Mouse (Mus musculus) cerebellum, postnatal 36 days (tissue): ENCODE results near the gene Plod1.

Source experiments
- DNase-seq, 2 experiments: peaks; one replicate each; pipeline ENCODE4 v3.0.0; 2021 to 2022; ENCODE audit warnings: mixed read lengths in 2 of 2

The Plod1 gene

DNA sequence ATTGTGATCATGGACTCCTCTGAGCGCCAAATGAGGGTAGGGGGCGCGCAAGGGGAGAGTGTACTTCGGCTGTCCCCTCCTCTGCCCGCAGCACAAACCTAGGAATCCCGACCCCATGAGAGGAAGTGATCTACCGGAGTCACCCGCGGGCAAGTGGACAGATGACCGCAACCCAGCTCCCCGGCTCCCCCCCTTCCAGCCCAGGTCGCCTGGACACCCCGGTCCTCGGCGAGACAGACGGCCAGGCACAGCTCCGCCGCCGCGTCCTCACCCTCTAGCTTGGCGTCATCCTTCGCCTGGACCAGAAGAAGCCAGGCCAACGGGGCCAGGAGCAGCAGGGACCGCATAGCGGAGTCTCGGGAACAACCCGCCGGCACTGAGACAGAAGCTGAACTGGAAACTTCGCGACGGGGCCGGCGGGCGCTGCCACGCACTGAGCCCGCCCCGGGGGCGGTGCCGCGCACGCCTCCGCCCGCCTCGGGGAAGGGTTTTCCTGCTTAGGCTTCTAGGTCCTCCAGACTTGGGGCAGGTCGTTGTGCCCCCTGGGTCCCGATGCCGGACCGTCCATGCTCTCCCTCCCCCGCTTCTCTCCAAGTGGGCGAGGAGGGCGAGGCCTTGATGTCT is at the start of gene Plod1:
Plod1 (minus strand) TSS at position 437 of the 624 bp plus-strand sequence.
- peak; percentile 67 to 71 for DNase-seq

DNA sequence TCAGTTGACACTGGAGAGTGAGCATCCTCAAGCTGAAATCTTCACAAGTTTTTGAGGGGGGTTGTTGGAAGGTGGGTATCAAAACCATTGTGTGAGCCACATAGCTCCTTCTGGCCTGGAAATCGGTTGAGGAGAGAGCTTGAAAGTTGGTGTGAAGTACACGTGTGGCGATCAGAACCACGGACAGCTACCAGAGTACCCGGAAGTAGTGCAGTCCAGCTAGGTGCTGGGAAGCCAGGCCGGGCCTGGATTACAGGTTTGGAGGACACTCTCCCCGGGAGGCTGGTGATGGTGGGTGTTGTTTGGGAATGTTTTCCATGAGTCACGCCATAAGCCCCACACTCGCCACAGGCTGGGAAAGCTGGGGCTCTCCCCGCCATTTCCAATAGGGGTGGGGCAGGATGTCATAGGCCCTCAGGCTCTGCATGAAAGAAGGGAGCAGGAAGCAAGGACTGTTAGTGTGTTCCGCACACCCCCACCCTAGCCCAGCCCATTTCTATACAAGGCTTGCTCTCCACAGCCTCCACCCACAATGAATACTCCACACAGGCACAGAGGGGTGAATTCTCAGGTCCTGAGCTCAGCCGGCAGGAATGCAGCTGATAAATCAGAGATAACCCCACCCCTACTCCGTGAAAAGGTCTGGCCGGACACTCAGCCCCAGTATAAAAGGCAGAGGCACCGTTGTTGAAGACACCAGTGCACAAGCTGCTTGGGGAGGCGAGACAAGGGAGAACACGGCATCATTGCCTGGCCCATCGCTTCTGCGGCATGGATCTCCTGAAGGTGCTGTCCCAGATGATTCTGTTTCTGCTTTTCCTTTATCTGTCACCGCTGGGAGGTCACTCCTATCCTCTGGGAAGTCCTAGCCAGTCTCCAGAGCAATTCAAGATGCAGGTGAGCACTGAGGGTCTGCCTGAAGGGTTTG is 48.9 kb upstream of the Plod1 start, which contains the start of gene Nppb:
Nppb (plus strand) TSS at position 584 of the 928 bp plus-strand sequence.
- DNase-seq: no peak

DNA sequence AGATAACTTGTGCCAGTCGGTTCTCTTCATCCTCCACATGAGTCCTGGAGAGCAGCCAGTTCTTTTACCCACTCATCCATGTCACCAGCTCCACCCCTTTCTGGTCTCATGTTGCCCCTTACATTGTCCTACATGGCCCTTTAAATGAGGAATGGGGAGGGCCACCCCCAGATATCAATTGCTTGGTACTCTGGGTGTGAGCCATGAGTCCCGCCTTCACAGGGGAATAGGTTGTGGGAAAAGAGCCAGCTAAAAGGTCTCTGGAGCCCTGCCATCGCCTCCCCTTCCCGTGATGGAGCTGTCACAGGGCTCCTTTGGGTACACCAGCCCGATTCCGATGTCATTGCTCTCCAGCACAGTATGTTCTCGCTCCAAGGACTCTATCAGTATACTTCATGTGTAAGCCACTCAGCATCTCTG is 42.9 kb upstream of the Plod1 start:
- DNase-seq: no peak

DNA sequence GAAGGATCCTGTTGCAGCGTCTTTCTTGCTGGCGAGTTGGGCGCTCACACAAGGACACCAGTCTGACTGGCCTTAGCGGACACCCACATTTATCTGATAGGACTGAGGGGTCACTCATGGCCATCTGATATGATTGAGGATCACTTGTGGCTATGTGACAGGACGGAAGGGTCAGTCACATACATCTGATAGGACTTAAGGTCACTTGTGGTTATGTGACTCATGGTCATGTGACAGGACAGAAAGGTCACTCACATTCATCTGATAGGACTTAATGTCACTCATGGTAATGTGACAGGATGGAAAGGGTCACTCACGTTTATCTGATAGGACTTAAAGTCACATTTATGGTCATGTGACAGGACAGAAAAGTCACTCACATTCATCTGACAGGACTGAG is 41.8 kb upstream of the Plod1 start:
- DNase-seq: no peak

DNA sequence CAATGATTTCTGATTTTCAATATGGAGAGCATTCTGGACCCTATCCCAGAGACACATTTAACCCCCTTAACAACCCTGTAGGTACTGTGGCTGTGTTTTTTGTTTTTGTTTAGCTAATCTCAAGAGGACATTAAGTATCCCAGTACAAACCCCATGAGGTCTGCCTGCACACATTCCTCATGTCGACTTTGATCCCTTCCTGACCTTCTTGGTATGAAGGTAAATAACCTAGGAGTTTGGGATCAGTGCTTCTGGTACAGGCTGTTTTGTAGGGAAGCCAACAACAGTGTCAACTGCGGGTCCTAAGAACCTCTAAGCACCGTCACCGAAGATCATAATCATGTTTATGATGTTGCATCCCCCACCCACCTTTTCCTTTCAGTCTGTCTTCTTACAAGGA is 41.2 kb upstream of the Plod1 start:
- no peak for DNase-seq

DNA sequence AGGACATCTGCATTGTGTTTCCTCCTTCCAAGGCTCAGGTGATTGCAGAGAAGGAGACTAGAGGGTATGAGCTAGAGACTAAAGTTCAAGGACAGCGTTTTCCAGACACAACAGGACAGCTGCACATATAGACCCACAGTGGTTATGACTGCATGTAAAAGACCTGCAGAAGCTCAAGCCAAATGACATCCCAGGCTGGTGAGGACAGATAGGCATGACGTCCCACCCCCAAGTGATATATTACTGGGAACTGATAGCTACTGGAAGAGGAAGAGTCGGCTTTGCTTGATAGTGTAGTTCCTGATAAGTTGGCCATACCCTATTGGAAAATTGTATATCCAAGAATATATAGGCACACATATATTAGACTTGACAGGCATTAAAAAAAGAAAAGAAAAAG is 39.7 kb upstream of the Plod1 start:
- DNase-seq: no peak

DNA sequence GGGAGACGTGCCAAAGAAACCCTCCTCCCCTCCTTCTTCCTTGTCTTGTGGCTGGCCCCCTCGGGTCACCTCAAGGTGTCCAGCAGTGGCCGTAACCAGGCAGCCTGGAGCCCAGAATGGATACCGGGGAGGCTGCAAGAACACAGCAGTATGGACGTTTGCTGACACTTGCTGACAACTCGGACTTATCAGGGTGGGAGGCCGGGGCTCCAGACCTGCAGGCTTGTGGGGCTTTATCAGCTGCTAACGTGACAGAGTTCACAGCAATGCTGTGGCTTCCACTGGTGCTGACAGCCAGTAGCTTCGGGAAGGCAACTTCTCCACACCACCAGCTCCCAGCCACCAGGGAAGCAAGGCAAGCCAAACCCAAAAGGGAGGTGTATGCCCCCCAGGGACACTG is 32.8 kb upstream of the Plod1 start:
- no peak for DNase-seq

DNA sequence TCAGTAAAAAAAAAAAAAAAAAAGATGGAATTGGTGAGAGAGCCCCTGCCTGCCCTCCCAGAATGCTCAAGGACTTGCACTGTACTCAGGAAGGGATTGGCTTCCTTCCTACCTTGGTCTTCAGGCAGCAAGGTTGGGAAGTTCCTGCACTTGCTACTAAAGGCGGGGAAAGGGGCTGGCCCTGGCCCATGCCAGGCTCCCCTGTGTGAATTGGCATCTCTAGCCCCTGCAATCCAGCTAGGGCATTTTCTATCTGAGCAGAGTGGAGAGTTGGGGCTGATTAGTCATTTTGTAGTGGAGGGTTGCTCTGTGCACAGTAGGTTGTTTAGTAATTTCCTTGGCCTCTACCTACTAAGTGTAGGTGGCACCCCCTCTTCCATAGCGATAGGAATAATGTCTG is 32.2 kb upstream of the Plod1 start:
- DNase-seq: no peak

DNA sequence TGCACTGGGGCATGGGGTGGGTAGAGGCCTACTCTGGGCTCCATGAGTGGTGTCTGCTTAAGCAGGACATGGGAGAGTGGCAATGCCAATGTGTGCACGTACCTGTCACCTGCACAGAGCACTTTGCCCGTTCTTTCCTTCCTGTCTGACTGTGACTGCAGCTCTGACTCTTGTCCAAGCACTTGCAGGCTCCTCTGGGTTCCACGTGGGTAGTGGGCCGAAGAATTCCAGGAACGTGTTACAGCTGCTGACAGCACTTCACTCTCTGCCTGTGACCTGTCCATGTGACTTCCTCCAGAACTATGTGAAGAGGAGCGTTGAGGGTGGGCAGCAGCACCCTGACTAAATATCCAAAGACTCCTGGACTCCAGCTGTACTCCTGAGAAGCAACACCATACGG is 29.1 kb upstream of the Plod1 start:
- DNase-seq: no peak

DNA sequence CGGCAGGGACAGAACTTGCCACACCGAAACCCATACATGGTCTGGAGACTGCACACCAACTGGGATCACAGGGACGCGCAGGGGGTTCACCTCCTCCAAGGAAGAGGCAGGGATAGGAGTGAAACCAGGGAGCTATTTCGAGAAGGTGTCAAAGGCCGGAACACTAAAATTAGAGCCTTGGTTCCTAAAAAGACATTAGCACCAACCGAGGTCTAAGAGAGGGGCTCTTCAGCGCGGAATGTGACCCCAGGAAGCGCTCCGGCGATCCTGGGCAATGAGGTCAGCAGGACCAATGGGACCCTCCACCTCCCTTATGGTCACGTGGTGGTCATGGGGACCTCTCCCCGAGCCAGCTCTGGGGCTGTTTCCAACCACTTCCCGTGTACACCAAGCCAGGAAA is 27.1 kb upstream of the Plod1 start:
- DNase-seq: no peak

DNA sequence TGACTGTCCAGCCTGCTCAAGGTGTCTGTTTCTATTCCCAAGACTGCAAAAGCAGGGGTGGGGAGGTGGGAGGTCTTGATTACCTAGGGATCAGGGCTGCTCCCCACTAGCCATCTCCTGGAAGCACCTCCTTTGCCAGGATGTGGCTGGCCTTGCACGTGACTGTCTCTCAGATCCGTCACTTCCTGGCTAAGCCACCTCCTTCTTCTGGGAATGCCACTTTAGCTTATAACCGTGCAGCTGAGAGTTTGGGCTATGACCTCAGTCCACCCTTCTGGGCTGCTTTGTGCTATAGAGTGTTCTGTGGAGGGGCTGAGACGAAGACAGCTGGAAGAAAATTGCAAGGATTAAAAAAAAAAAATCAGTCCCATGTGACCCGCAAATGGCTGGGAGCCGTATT is 26.2 kb upstream of the Plod1 start:
- no peak for DNase-seq

DNA sequence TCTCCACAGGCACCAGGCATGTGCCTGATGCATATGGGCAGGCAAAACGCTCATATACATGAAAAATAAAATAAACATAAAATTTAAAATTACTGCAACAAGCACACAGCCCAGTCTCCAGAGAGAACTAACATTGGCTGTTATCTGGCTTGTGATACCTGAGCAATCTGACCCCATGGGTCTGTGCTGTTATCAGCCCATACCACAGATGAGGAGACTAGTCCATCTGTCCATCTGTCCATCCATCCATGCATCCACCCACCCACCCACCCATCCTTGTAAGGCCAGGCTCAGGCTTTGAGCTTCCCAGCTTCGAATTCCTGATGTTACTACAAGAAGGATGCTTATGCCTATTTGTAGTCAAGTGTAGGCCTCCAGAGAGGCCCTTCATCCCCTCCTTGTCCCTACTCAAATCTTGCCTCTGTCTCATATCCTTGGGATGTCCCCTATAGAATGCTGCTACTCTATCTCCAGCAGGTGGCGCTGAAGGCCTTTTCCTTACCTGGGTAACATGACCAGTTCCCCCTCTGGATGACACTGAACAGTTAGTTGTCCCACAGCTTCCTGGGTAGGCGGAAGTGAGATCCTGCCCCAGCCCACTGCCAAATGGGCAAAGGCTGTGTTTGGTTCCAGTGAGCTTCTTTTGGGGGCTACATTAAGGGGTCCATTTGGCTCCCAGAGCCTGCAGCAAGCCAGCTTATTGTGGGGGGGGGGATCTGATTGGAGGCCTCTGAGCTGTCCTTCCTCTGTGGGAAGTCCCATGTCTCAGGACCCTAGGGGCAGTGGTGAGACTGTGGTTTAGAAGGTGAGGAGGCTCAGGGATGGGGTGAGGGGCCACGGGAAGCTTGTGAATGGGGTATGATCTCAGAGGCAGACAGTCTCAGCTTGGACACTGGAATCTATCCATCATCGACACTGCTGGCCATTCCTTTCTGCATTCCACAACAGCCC is 23.6 kb upstream of the Plod1 start:
- peak; percentile 50 to 65 for DNase-seq

DNA sequence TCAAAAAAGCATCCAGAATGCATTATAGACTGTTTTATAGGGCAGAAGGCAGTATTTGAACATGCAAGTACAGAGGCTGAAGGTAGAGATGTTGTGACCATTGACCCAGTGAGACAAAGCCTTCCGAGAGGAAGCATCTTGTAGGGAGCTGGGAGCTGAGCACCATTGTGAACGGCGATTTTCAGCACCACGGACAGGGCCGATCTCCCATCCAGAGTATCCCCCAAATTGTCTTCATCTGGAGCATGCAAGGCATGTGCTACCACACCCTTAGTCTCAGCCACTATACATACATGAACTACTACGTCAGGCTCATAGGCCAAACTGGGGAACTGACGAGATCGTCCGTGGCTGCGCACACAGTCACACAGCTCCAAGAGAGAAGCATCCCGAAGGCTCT is 20.6 kb upstream of the Plod1 start:
- no peak for DNase-seq

DNA sequence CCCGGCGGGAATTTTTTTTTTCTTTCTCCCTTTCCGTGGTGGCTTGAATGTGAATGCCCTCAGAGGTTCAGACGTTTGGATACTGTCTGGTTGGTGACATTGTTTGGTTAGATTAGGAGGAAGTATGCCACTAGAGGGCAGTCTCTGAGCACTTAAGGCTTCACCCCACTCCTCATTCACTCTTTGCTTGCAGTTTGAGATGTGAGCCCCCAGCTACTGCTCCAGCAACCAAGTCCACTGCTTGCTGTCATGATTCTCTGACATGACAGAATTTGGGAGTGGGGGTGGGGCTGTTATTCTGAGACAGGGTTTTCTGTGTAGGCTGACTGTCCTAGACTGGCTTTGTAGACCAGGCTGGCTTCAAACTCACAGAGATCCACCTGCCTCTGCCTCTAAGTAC is 17.0 kb upstream of the Plod1 start:
- DNase-seq: peak in 1 of 2 experiments; percentile 26

DNA sequence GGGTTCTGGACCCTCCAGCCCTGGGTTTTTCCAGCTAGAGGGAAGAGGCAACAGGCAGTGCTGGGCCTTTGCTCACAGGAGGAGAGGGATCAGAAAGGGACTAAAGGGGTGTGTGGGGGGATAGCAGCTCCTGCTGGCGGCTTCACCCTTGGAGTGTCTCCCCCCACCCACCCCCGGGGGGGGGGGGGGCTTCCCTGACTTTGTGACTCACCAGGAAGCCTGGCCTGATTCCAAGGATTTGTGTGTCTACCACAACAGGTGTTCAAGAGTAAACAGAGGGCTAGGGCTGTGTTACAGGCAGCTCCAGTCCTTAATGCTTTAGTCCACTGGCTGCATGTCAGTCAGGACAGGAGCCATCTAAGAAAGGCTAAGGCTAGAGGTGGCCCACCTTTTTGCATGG is 10.9 kb upstream of the Plod1 start:
- DNase-seq: no peak

DNA sequence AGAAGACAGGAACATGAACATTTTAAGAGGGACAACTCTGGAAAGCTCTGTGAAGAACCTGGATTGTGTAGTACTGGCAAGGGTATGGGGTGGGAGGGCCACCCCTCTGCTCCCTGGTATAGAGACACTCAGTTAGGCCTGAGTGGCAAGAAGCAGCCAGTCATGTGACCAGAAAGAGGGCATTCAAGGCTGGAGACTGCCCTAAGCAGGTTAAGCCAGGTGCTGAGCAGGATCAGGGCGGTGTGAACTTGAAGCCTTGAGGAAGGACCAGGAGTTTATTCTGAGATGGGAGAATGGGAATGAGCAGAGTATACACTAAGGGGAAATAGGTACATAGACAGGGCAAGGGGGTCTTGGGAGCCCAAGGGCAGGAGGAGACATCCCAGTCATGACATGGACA is 6.4 kb upstream of the Plod1 start:
- no peak for DNase-seq

DNA sequence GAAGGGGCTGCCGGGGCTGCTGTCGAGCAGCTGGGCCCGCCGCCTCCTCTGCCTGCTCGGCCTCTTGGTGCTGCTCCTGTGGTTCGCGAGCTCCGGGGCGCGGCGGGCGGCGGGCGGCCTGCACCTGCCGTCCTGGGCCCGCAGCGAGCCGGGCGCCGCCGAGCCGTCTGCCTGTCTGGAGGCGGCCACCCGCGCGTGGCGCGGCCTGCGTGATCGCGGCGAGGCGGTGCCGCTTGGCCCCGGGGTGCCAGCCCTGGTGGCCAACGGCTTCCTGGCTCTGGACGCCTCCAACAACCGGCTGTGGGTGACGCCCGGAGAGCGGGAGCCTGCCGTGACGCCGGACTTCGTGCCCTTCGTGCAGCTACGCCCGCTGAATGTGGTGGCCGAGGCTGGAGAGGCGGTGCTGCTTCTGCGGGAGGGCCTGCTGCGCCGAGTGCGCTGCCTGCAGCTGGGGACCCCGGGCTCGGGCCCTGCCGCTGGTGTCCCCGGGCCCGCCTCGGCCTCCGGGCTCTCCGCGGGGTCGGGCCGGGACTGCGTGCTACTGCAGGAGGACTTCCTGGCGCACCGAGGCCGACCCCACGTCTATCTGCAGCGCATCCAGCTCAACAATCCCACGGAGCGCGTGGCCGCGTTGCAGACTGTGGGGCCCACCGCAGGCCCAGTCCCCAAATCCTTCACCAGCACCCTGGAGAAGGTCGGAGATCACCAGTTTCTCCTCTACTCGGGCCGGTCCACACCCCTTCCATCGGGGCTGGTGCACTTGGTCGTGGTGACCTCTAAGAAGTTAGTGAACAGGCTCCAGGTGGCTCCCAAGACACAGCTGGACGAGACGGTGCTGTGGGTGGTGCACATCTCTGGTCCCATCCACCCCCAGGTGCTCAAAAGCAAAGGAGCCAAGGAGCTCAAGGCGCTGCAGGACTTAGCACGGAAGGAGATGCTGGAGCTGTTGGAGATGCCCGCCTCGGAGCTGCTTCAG is 4.8 kb upstream of the Plod1 start:
- peak; percentile 7 to 18 for DNase-seq

DNA sequence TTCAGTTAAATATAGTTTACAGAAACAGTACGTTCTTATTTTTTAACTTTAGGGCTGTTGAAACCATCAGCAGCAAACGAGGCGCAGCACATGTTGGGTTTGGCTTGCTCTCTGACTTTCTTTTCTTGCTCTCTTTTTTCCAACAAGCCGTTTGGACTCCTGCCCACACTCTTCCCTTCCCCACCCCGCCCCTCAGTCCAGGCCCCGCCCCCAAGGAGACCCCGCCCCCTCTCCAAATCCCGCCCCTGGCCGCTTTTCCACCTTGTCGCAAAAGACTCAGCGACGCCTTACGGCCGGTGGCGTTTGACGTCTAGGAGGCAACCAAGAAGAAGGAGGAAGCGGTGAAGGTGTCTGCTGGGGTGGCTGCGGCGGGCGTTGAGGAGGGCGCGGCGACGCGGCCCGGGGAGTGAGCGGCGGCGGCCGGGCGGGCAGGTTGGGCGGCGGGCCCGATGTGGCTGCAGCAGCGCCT is 4.0 kb upstream of the Plod1 start, which contains the start of gene 2510039O18Rik:
2510039O18Rik (plus strand) TSS at position 320 of the 469 bp plus-strand sequence.
- peak; percentile 81 to 82 for DNase-seq

DNA sequence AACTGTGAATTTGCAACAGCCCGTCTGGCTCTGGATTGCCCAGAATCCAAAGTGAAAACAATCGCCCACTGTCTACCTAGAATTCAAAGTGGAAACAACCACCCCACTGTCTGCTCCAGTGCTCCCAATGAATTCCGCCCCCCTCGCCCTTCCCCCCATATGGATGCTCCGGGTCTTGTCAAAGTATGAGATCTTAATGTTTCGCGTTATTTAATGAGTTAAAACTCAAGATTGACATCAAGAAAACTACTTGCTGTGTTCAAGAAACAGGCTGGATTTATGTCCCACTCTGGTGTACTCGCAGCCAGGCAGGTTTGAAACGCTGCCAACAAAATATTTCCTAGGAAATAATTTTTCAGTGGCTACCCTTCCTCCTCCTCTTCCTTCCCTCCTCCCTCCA is 3.5 kb upstream of the Plod1 start:
- no peak for DNase-seq

DNA sequence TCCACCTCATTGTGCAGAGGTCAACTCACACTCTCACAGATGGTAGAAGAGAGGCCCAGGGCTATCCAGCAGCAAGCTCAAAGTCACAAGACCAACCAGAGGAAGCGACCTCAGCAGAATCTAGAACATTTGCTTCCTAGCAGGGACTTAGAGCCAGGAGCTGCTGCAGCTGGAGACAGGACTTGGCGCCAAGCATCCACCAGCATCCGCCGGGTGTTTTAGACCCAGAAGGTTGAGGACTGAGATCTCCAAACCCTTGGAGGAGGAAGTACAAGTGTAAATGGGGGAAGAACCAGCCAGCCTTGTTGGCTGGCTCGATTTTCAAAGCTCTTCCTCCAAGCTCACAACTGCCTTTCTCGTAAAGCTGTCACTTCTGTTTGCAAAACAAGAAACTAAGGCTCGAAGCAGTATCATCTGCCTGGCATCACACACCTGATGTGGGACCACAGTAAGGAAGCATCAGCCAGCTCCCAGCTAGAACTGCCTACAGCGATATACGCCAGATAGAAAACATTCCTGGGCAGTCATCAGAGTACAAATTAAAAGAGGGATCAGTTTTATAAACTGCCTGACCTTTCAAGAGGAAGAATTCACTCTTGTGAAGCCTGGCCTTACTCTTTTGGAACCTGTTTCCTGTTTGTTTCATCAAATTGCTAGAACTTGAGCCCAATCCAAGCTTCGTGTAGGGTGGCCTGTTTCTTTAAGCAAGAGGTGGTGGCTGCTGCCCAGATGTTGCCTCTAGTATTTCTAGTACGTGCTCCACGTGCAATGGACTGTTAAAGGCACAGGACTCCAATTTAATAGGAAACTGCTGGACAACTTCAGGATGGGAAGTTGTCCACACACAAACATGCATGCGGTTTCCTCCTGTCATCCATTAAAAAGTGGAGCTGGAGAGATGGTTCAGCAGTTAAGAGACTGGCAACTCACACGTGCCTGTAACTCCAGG is 1.9 kb upstream of the Plod1 start:
- DNase-seq: no peak
